13 mouse cellular contexts compared by ENCODE assay signal in the genomic region with DNA sequence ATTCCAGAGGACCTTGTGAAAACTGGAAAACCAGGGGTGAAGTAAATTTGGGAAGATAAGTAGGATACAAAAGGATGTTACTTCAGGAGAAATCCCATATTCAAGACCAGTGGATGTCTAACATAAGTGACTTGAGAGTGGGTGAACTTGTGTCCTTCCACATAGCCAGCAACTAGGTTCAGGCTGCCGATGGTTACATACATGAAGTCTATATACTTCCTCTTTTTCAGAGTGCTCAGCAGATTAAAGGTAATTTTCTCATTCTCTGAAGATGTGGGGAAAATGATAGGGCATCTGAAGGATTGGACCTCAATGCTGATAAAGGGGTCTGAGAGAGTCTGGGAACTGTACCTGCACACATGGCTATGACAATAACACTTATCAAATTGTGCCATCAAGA. TPM values are rescaled to one million over a fixed set of nuclear protein-coding genes. Genes with fewer than 3 reads are reported as not detected.
"Had no signal": no experiment of that assay in that cellular context is flagged by ENCODE, and none has a peak within 500 bp of the region (broad histone marks: within the 10 kb centered on the region; RNA-seq: fewer than 3 reads in every experiment).

No protein-coding gene starts in this region.

- ATAC-seq: midbrain, embryonic 13.5 days; midbrain, embryonic 15.5 days had no signal

- DNase-seq: lung, adult 18-20 months; lung, embryonic 14.5 days; lung, postnatal 10 days; lung, postnatal 4 days; retina, postnatal 1 day; right cerebral cortex, adult 18-20 months; right cerebral cortex, postnatal 14 days; thymus, adult 18-20 months; thymus, postnatal 14 days; thymus, postnatal 36 days had no signal

RNA-seq across cellular contexts. Expression of gene Gria2, which starts 21.3 kb away (rescaled TPM):
- total RNA-seq: monocyte, adult 5-6 weeks had no signal
